Mouse (Mus musculus) intestine, embryonic 14.5 days (tissue): ENCODE measurements around the gene Smagp. TPM values are rescaled to one million over a fixed set of nuclear protein-coding genes. Genes with fewer than 3 reads are reported as not detected.
A peak's percentile ranks its signal among the peaks of the same experiment; 100 is the strongest.
"Not testable (repeated sequence)": the region's sequence is repeated elsewhere in the genome, so short reads cannot be mapped to it uniquely, and the experiment has no call there.

Experiments used
- ATAC-seq: fragments of 200-750 bp; cut with Nextera tagmentation; replicated peaks from 2 replicates; pipeline ENCODE4 v1.8.0; 2017; ENCODE audit warnings: low read depth, moderate number of reproducible peaks, moderate TSS enrichment, moderate library complexity; ENCODE audit not compliant: low FRiP score, low TSS enrichment
- DNase-seq: peaks from one replicate; pipeline ENCODE4 v3.0.0-alpha.2; 2018; ENCODE audit warnings: low spot score
- H3K27ac ChIP-seq: fragments of 300-500 bp; sonication (generic); 2 replicates; pipeline ENCODE4 v1.5.1; 2014; ENCODE audit warnings: low read depth, mild to moderate bottlenecking, control low read depth
- H3K27me3 ChIP-seq: fragments of 300-500 bp; sonication (generic); replicated peaks from 2 replicates; pipeline ENCODE4 v1.6.1; 2014; ENCODE audit warnings: low read length, control low read depth; ENCODE audit not compliant: control insufficient read depth, insufficient read depth
- H3K36me3 ChIP-seq: fragments of 300-500 bp; sonication (generic); 2 replicates; pipeline ENCODE4 v1.6.1; 2014; ENCODE audit warnings: low read length, control low read depth; ENCODE audit not compliant: control insufficient read depth, insufficient read depth
- H3K4me1 ChIP-seq: fragments of 300-500 bp; sonication (generic); replicated peaks from 2 replicates; pipeline ENCODE4 v1.6.1; 2014; ENCODE audit warnings: low read length, control low read depth, mixed read lengths; ENCODE audit not compliant: control insufficient read depth, insufficient read depth
- H3K4me2 ChIP-seq: fragments of 300-500 bp; sonication (generic); 2 replicates; pipeline ENCODE4 v1.6.1; 2014; ENCODE audit warnings: low read length
- H3K4me3 ChIP-seq: fragments of 300-500 bp; sonication (generic); 2 replicates; pipeline ENCODE4 v1.5.1; 2014; ENCODE audit warnings: low read depth, low read length, control low read depth, mixed read lengths
- H3K9ac ChIP-seq: fragments of 300-500 bp; sonication (generic); 2 replicates; pipeline ENCODE4 v1.6.1; 2014; ENCODE audit warnings: mild to moderate bottlenecking, low read length
- H3K9me3 ChIP-seq: fragments of 300-500 bp; sonication (generic); 2 replicates; pipeline ENCODE4 v1.6.1; 2016; ENCODE audit warnings: low read length, control low read depth; ENCODE audit not compliant: control insufficient read depth
- WGBS: fragments of 180-500 bp; shearing (Covaris S2); extraction: QIAGEN DNeasy Blood & Tissue Kit; methylation state at CpG from one replicate; pipeline ENCODE4 v1.1.7; 2014; 5-methylcytosine and 5-hydroxymethylcytosine counted together
- polyA plus RNA-seq: library from polyadenylated mRNA; unstranded; fragments of >200 nt; fragmentation: Nextera tagmentation; extraction: Ambion mirVana; gene quantifications from 2 replicates; pipeline ENCODE4 v1.2.1, GENCODE M21; 2014

The Smagp gene
- polyA plus RNA-seq, 1 experiment from 2014 or later: 36.2 TPM

GRCm38 (mm10) chr15:100614996-100615824, 21.5 kb downstream of the Smagp start, which contains the start of gene Dazap2:
Gene Dazap2 (plus strand): TSS chr15:100615349.
- H3K9ac ChIP-seq: peak within 1 kb of the TSS; percentile 95

GRCm38 (mm10) chr15:100614218-100614995, 22.3 kb downstream of the Smagp start:
- no peaks in the 10 kb centered on the region for H3K9me3 ChIP-seq
- no peaks in the 10 kb centered on the region for H3K27me3 ChIP-seq
- peak overlapping the region; percentile 33; the same call in 1 of the 2 replicates for H3K27ac ChIP-seq
- H3K4me1 ChIP-seq: peaks cover 6% of the 10 kb centered on the region; the same call in 1 of the 2 replicates
- H3K36me3 ChIP-seq: peaks cover 20% of the 10 kb centered on the region
- ATAC-seq: 0 out of 2 replicates have a peak, but pooled peaks have one; percentile 2
- H3K4me3 ChIP-seq: peak overlapping the region; percentile 81
- H3K4me2 ChIP-seq: peak overlapping the region; percentile 81
- DNase-seq: no peak
- 10% methylated on average over 43 of the region's 43 CpGs for WGBS
- peak overlapping the region; percentile 43 for H3K9ac ChIP-seq

More at GRCm38 (mm10) chr15:100614996-100615824, 21.5 kb downstream of the Smagp start, which contains the start of gene Dazap2:
- Histone ChIP-seq H3K36me3 (peaks cover 28% of the 10 kb centered on the region), H3K9me3 (no peaks in the 10 kb centered on the region), H3K27me3 (no peaks in the 10 kb centered on the region), H3K4me1 (peaks cover 6% of the 10 kb centered on the region; the same call in 1 of the 2 replicates), H3K4me2 (peak within 1 kb of the TSS; percentile 81), H3K27ac (peak within 1 kb of the TSS; percentile 97), H3K4me3 (peak within 1 kb of the TSS; percentile 81)
- DNase-seq: peak; percentile 100
- WGBS: under 1% methylated on average over 98 of the region's 99 CpGs
- ATAC-seq: peak; percentile 86

- H3K36me3 ChIP-seq: peaks cover 12% of the 10 kb centered on the region
- peak overlapping the region; percentile 50 for H3K4me2 ChIP-seq
- H3K9ac ChIP-seq: 0 out of 2 replicates have a peak overlapping the region, but pooled peaks have one; percentile 3
- peaks cover 6% of the 10 kb centered on the region; the same call in 1 of the 2 replicates for H3K4me1 ChIP-seq
- no peak overlapping the region for H3K27ac ChIP-seq
- DNase-seq: peak; percentile 93
- H3K9me3 ChIP-seq: no peaks in the 10 kb centered on the region
- ATAC-seq: no peak
- 7% methylated on average over 16 of the region's 16 CpGs for WGBS
- H3K27me3 ChIP-seq: no peaks in the 10 kb centered on the region
- H3K4me3 ChIP-seq: 0 out of 2 replicates have a peak overlapping the region, but pooled peaks have one; percentile 6
These were observed 23.2 kb downstream of the Smagp start for GRCm38 (mm10) chr15:100613584-100613983.

DNA sequence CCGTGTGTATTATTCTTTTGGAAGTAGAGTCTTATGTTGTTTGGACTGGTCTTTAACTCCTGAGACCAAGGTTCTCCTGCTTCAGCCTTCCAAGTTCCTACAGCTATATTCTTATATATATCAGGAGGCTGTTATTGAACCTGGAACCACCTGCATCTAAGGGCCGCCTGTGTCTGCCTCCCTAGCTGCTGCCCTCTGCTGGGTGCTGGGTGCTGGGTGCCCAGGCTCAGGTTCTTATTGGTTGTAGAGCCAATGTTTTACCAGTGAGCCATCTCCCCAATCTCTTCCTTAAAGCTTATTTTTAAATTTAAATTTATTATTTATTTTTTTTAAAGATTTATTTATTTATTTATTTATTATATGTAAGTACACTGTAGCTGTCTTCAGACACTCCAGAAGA, 24.3 kb downstream of the Smagp start:
- 73% methylated on average over 2 of the region's 2 CpGs for WGBS
- DNase-seq: no peak
- 0 out of 2 replicates have a peak, but pooled peaks cover under 1% of the 10 kb centered on the region for H3K36me3 ChIP-seq
- H3K4me2 ChIP-seq: no peak overlapping the region
- no peak overlapping the region for H3K27ac ChIP-seq
- H3K9ac ChIP-seq: no peak overlapping the region
- no peak for ATAC-seq
- no peak overlapping the region for H3K4me3 ChIP-seq
- H3K27me3 ChIP-seq: no peaks in the 10 kb centered on the region
- H3K4me1 ChIP-seq: peaks cover 6% of the 10 kb centered on the region; the same call in 1 of the 2 replicates
- no peaks in the 10 kb centered on the region for H3K9me3 ChIP-seq

- no peaks in the 10 kb centered on the region for H3K9me3 ChIP-seq
- H3K36me3 ChIP-seq: no peaks in the 10 kb centered on the region
- no peak overlapping the region for H3K9ac ChIP-seq
- DNase-seq (no peak), ATAC-seq (no peak)
- no peaks in the 10 kb centered on the region for H3K27me3 ChIP-seq
- WGBS: 80% methylated on average over 7 of the region's 7 CpGs
- H3K4me3 ChIP-seq: no peak overlapping the region
- no peak overlapping the region for H3K27ac ChIP-seq
- H3K4me1 ChIP-seq: peaks cover 6% of the 10 kb centered on the region; the same call in 1 of the 2 replicates
- H3K4me2 ChIP-seq: no peak overlapping the region
These were observed 24.8 kb downstream of the Smagp start for GRCm38 (mm10) chr15:100611951-100612350.

- 93% methylated on average over 8 of the region's 8 CpGs for WGBS
- not testable (repeated sequence) for H3K27ac ChIP-seq, H3K9ac ChIP-seq, H3K9me3 ChIP-seq, H3K4me3 ChIP-seq, ATAC-seq, DNase-seq, H3K4me2 ChIP-seq, H3K36me3 ChIP-seq, H3K4me1 ChIP-seq
- H3K27me3 ChIP-seq: peaks cover 11% of the 10 kb centered on the region; the same call in 1 of the 2 replicates
These were observed 30.1 kb downstream of the Smagp start for GRCm38 (mm10) chr15:100606677-100607076.

- no peaks in the 10 kb centered on the region for H3K9me3 ChIP-seq
- H3K4me2 ChIP-seq: no peak overlapping the region
- no peak overlapping the region for H3K27ac ChIP-seq
- H3K36me3 ChIP-seq: no peaks in the 10 kb centered on the region
- 47% methylated on average over 3 of the region's 3 CpGs for WGBS
- ATAC-seq (no peak), DNase-seq (no peak)
- peaks cover 7% of the 10 kb centered on the region; the same call in 1 of the 2 replicates for H3K4me1 ChIP-seq
- H3K9ac ChIP-seq: no peak overlapping the region
- peaks cover 30% of the 10 kb centered on the region; the same call in 1 of the 2 replicates for H3K27me3 ChIP-seq
- H3K4me3 ChIP-seq: no peak overlapping the region
These were observed 35.1 kb downstream of the Smagp start for GRCm38 (mm10) chr15:100601669-100602068.

DNA sequence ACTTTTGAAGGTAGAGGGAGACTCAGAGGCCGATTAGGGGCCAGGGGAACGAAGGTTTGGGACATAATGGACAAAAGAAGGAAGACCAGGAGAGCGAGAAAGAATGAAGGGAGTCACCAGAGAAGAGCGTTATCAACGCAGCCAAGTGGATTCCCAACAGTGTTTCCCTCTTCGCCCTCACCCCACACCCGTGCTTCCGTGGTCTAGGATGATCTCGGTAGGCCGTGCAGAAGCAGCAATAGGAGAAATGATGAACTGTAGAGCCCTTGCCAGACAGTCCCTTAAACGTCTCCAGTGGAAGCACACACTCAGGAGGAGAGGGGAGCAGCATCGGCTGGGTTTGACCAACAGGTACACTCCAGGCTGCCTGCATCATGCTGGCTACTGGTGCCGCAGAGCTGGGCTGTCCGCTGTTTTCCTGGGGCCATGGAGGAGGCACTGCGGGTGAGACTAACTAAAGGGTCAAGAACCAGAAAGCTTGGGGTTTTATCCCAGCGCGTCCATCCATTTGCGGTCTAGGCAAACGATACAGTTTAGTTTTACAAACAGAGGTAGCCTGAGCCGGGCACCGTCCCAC, 36.0 kb downstream of the Smagp start:
- Histone ChIP-seq H3K27ac (no peak overlapping the region), H3K36me3 (no peaks in the 10 kb centered on the region), H3K4me2 (peak overlapping the region; percentile 97), H3K9me3 (no peaks in the 10 kb centered on the region), H3K9ac (peak overlapping the region; percentile 85; the same call in 1 of the 2 replicates), H3K27me3 (peaks cover 27% of the 10 kb centered on the region; the same call in 1 of the 2 replicates), H3K4me1 (peaks cover 7% of the 10 kb centered on the region; the same call in 1 of the 2 replicates), H3K4me3 (peak overlapping the region; percentile 67)
- no peak for ATAC-seq
- DNase-seq: peak; percentile 58
- 25% methylated on average over 21 of the region's 21 CpGs for WGBS
